Mouse (Mus musculus): ENCODE measurements around the gene Mettl26. TPM values are rescaled to one million over a fixed set of nuclear protein-coding genes. Genes with fewer than 3 reads are reported as not detected.

Gene Mettl26
- polyA plus RNA-seq, 1 experiment from 2014 or later, result 60.1 TPM

GRCm38 (mm10) chr17:25838904-25839303 is 36.0 kb upstream of the Mettl26 start:
- no peaks in the 10 kb centered on the region for H3K9me3 ChIP-seq
- no peak overlapping the region for H3K9ac ChIP-seq (replicated peaks)
- no peak overlapping the region for H3K4me2 ChIP-seq
- ATAC-seq (ENCODE audit: insufficient number of reproducible peaks, insufficient read depth, low FRiP score, low TSS enrichment, low read depth), result no peak
- no peak overlapping the region for H3K27ac ChIP-seq
- no peaks in the 10 kb centered on the region for H3K27me3 ChIP-seq
- H3K4me3 ChIP-seq (replicated peaks), result no peak overlapping the region
- WGBS, result 90% methylated on average over 4 of the region's 4 CpGs
- peaks cover 66% of the 10 kb centered on the region for H3K36me3 ChIP-seq
- peaks cover 45% of the 10 kb centered on the region for H3K4me1 ChIP-seq (replicated peaks)

- peaks cover 64% of the 10 kb centered on the region for H3K36me3 ChIP-seq
- H3K4me3 ChIP-seq (replicated peaks), result no peak overlapping the region
- H3K4me1 ChIP-seq (replicated peaks), result peaks cover 39% of the 10 kb centered on the region
Measured at GRCm38 (mm10) chr17:25839455-25840235, 35.2 kb upstream of the Mettl26 start.

GRCm38 (mm10) chr17:25840519-25840918 is 34.4 kb upstream of the Mettl26 start:
- Histone ChIP-seq H3K4me2 (no peak overlapping the region), H3K27me3 (no peaks in the 10 kb centered on the region), H3K27ac (no peak overlapping the region), H3K4me3 (replicated peaks) (no peak overlapping the region), H3K9ac (replicated peaks) (no peak overlapping the region), H3K9me3 (no peaks in the 10 kb centered on the region), H3K4me1 (replicated peaks) (peaks cover 37% of the 10 kb centered on the region), H3K36me3 (peaks cover 62% of the 10 kb centered on the region)
- ATAC-seq (ENCODE audit: insufficient number of reproducible peaks, insufficient read depth, low FRiP score, low TSS enrichment, low read depth), result no peak
- 93% methylated on average over 6 of the region's 6 CpGs for WGBS

More at GRCm38 (mm10) chr17:25839455-25840235, 35.2 kb upstream of the Mettl26 start:
- 85% methylated on average over 14 of the region's 14 CpGs for WGBS
- Histone ChIP-seq H3K4me2 (no peak overlapping the region), H3K27me3 (no peaks in the 10 kb centered on the region), H3K27ac (no peak overlapping the region), H3K9me3 (no peaks in the 10 kb centered on the region), H3K9ac (replicated peaks) (no peak overlapping the region)
- no peak for ATAC-seq (ENCODE audit: insufficient number of reproducible peaks, insufficient read depth, low FRiP score, low TSS enrichment, low read depth)

- Histone ChIP-seq H3K36me3 (peaks cover 65% of the 10 kb centered on the region), H3K4me3 (replicated peaks) (no peak within 1 kb of the TSS), H3K27ac (no peak within 1 kb of the TSS), H3K27me3 (no peaks in the 10 kb centered on the region), H3K4me1 (replicated peaks) (peaks cover 35% of the 10 kb centered on the region), H3K9ac (replicated peaks) (no peak within 1 kb of the TSS), H3K4me2 (no peak within 1 kb of the TSS), H3K9me3 (no peaks in the 10 kb centered on the region)
- ATAC-seq (ENCODE audit: insufficient number of reproducible peaks, insufficient read depth, low FRiP score, low TSS enrichment, low read depth), result no peak
- 92% methylated on average over 22 of the region's 22 CpGs for WGBS
Measured at GRCm38 (mm10) chr17:25841117-25841880, 33.6 kb upstream of the Mettl26 start, which contains the start of gene Gm20683. TSS of gene Gm20683 (minus strand) at chr17:25841763.

GRCm38 (mm10) chr17:25842509-25842908 is 32.4 kb upstream of the Mettl26 start:
- Histone ChIP-seq H3K27me3 (no peaks in the 10 kb centered on the region), H3K36me3 (peaks cover 76% of the 10 kb centered on the region), H3K27ac (no peak overlapping the region), H3K4me3 (replicated peaks) (no peak overlapping the region), H3K4me2 (no peak overlapping the region), H3K4me1 (replicated peaks) (peaks cover 23% of the 10 kb centered on the region), H3K9me3 (no peaks in the 10 kb centered on the region), H3K9ac (replicated peaks) (no peak overlapping the region)
- 84% methylated on average over 3 of the region's 3 CpGs for WGBS
- ATAC-seq (ENCODE audit: insufficient number of reproducible peaks, insufficient read depth, low FRiP score, low TSS enrichment, low read depth), result no peak

GRCm38 (mm10) chr17:25843122-25843521 is 31.8 kb upstream of the Mettl26 start:
- Histone ChIP-seq H3K4me3 (replicated peaks) (peak overlapping the region; percentile 88), H3K4me1 (replicated peaks) (peaks cover 17% of the 10 kb centered on the region), H3K27ac (no peak overlapping the region), H3K9ac (replicated peaks) (peak overlapping the region; percentile 87), H3K4me2 (peak overlapping the region; percentile 90), H3K9me3 (no peaks in the 10 kb centered on the region), H3K36me3 (peaks cover 76% of the 10 kb centered on the region), H3K27me3 (no peaks in the 10 kb centered on the region)
- 91% methylated on average over 4 of the region's 4 CpGs for WGBS
- no peak for ATAC-seq (ENCODE audit: insufficient number of reproducible peaks, insufficient read depth, low FRiP score, low TSS enrichment, low read depth)

- ATAC-seq (ENCODE audit: insufficient number of reproducible peaks, insufficient read depth, low FRiP score, low TSS enrichment, low read depth), result peak; percentile 16; the same call in 1 of the 2 replicates
- H3K4me3 ChIP-seq (replicated peaks), result peak overlapping the region; percentile 88
- H3K9me3 ChIP-seq, result no peaks in the 10 kb centered on the region
- peak overlapping the region; percentile 87 for H3K9ac ChIP-seq (replicated peaks)
- peaks cover 16% of the 10 kb centered on the region for H3K4me1 ChIP-seq (replicated peaks)
- H3K4me2 ChIP-seq, result peak overlapping the region; percentile 90
- peaks cover 78% of the 10 kb centered on the region for H3K36me3 ChIP-seq
- peak overlapping the region; percentile 88 for H3K27ac ChIP-seq
- H3K27me3 ChIP-seq, result no peaks in the 10 kb centered on the region
- 3% methylated on average over 38 of the region's 38 CpGs for WGBS
Measured at GRCm38 (mm10) chr17:25843636-25844395, 31.1 kb upstream of the Mettl26 start.

- Histone ChIP-seq H3K9ac (replicated peaks) (peak within 1 kb of the TSS; percentile 87), H3K4me2 (peak within 1 kb of the TSS; percentile 90), H3K36me3 (peaks cover 77% of the 10 kb centered on the region), H3K9me3 (no peaks in the 10 kb centered on the region), H3K27ac (peak within 1 kb of the TSS; percentile 88), H3K4me1 (replicated peaks) (peaks cover 16% of the 10 kb centered on the region), H3K27me3 (no peaks in the 10 kb centered on the region), H3K4me3 (replicated peaks) (peak within 1 kb of the TSS; percentile 88)
- under 1% methylated on average over 21 of the region's 21 CpGs for WGBS
- ATAC-seq (ENCODE audit: insufficient number of reproducible peaks, insufficient read depth, low FRiP score, low TSS enrichment, low read depth), result peak; percentile 92
Measured at GRCm38 (mm10) chr17:25844396-25844901, 30.4 kb upstream of the Mettl26 start, which contains the start of gene Rhot2. TSS of gene Rhot2 (minus strand) at chr17:25844851.

GRCm38 (mm10) chr17:25860229-25860628 is 14.6 kb upstream of the Mettl26 start:
- 93% methylated on average over 6 of the region's 6 CpGs for WGBS
- Histone ChIP-seq H3K36me3 (peaks cover 12% of the 10 kb centered on the region), H3K4me3 (replicated peaks) (peak overlapping the region; percentile 57), H3K27ac (no peak overlapping the region), H3K9me3 (no peaks in the 10 kb centered on the region), H3K27me3 (no peaks in the 10 kb centered on the region), H3K4me1 (replicated peaks) (peaks cover 17% of the 10 kb centered on the region), H3K9ac (replicated peaks) (peak overlapping the region; percentile 86), H3K4me2 (peak overlapping the region; percentile 89)
- ATAC-seq (ENCODE audit: insufficient number of reproducible peaks, insufficient read depth, low FRiP score, low TSS enrichment, low read depth), result 0 out of 2 replicates have a peak, but pooled peaks have one; percentile 16

GRCm38 (mm10) chr17:25860832-25861703 is 13.8 kb upstream of the Mettl26 start, which contains the start of gene Wdr90:
TSS of gene Wdr90 (minus strand) at chr17:25861501.
- 4% methylated on average over 65 of the region's 65 CpGs for WGBS
- Histone ChIP-seq H3K9ac (replicated peaks) (peak within 1 kb of the TSS; percentile 86), H3K27me3 (no peaks in the 10 kb centered on the region), H3K9me3 (no peaks in the 10 kb centered on the region), H3K27ac (peak within 1 kb of the TSS; percentile 86), H3K4me2 (peak within 1 kb of the TSS; percentile 89), H3K4me1 (replicated peaks) (peaks cover 17% of the 10 kb centered on the region), H3K4me3 (replicated peaks) (peak within 1 kb of the TSS; percentile 57), H3K36me3 (peaks cover 4% of the 10 kb centered on the region; the same call in 1 of the 2 replicates)
- peak; percentile 89 for ATAC-seq (ENCODE audit: insufficient number of reproducible peaks, insufficient read depth, low FRiP score, low TSS enrichment, low read depth)

All from limb, embryonic 12.5 days (tissue).